Comparison of ENCODE assay signal across 9 mouse cellular contexts in genomic region chr4:138543177-138543576, GRCm38 (mm10).
DNase-seq lines count a peak whose midpoint lies in the region; TF ChIP-seq lines count a peak whose summit lies in the region.
"Had no signal": no experiment of that assay in that cellular context is flagged by ENCODE, and none has a peak within 500 bp of the region (broad histone marks: within the 10 kb centered on the region; RNA-seq: fewer than 3 reads in every experiment).

No protein-coding gene starts in this region.

- intact Hi-C loops in left cerebral cortex, adult 2 months (cut with DNase I), result loop anchor here (2.0 kb wide), 1 partner anchor 38 kb away; no protein-coding TSS in a partner anchor

- peak overlapping the region; percentile 83 for H3K27ac ChIP-seq in left cerebral cortex, adult 2 months

- H3K4me3 ChIP-seq in left cerebral cortex, adult 2 months, result no peak overlapping the region
- H3K4me3 ChIP-seq: myocyte had no signal

- no peak for TF ChIP-seq CTCF in left cerebral cortex, adult 2 months (IDR thresholded peaks at IDR 0.05)

- peak; percentile 53 to 60 for DNase-seq in cerebellum, postnatal 10 days
- no peak for DNase-seq in cerebellum, postnatal 14 days
- DNase-seq in urinary bladder, postnatal 25 days (ENCODE audit: low spot score), result peak; percentile 20
- DNase-seq in urinary bladder, adult 2 months (ENCODE audit: low spot score), result no peak
- DNase-seq in left cerebral cortex, adult 2 months (ENCODE audit: extremely low spot score in 1 of 2, low spot score in 2 of 2), result peak; percentile 66 to 75
- peak; percentile 56 for DNase-seq in right cerebral cortex, postnatal 14 days
- no peak for DNase-seq in cerebellum, adult 8-10 months
- no peak for DNase-seq in thymus, postnatal 10 days (ENCODE audit: low spot score in 2 of 2)

Comparison
In these comparisons a context has a peak if more than half of its experiments do, and no peak if none do; other contexts are left out.
1. DNase-seq: peak in cerebellum, postnatal 10 days (2 of 2), urinary bladder, postnatal 25 days (single experiment), left cerebral cortex, adult 2 months (2 of 2) and right cerebral cortex, postnatal 14 days (single experiment); none in cerebellum, postnatal 14 days (0 of 2), urinary bladder, adult 2 months (single experiment), cerebellum, adult 8-10 months (single experiment) and thymus, postnatal 10 days (0 of 2).